Mouse (Mus musculus): Measurements from ENCODE around the gene Cab39. TPM values are rescaled to one million over a fixed set of nuclear protein-coding genes. Genes with fewer than 3 reads are reported as not detected.
"Not testable (repeated sequence)": the region's sequence is repeated elsewhere in the genome, so short reads cannot be mapped to it uniquely, and the experiment has no call there.

The Cab39 gene
- total RNA-seq, 2 experiments from 2014 or later = 134 to 148 TPM

GRCm38 (mm10) chr1:85779012-85779411 lies 14.2 kb upstream of the Cab39 start:
- DNase-seq (ENCODE audit: extremely low spot score in 1 of 2, low spot score in 2 of 2) = no peak
- intact Hi-C loops (cut with DNase I) = no loop called here

- intact Hi-C loops (cut with DNase I) = no loop called here
- DNase-seq (ENCODE audit: extremely low spot score in 1 of 2, low spot score in 2 of 2) = no peak
Observed at GRCm38 (mm10) chr1:85779428-85780180, 13.6 kb upstream of the Cab39 start.

GRCm38 (mm10) chr1:85790565-85790964 lies 2.7 kb upstream of the Cab39 start:
- DNase-seq (ENCODE audit: extremely low spot score in 1 of 2, low spot score in 2 of 2) = no peak
- intact Hi-C loops (cut with DNase I) = no loop called here

GRCm38 (mm10) chr1:85791476-85791875 lies 1.8 kb upstream of the Cab39 start:
- DNase-seq (ENCODE audit: extremely low spot score in 1 of 2, low spot score in 2 of 2) = no peak
- intact Hi-C loops (cut with DNase I) = no loop called here

GRCm38 (mm10) chr1:85794106-85794771 lies 998 bp downstream of the Cab39 start:
- DNase-seq (ENCODE audit: extremely low spot score in 1 of 2, low spot score in 2 of 2) = peak in 1 of 2 experiments; percentile 48
- intact Hi-C loops (cut with DNase I) = no loop called here

GRCm38 (mm10) chr1:85795196-85795595 lies 2.0 kb downstream of the Cab39 start:
- DNase-seq (ENCODE audit: extremely low spot score in 1 of 2, low spot score in 2 of 2) = no peak
- intact Hi-C loops (cut with DNase I) = no loop called here

- DNase-seq (ENCODE audit: extremely low spot score in 1 of 2, low spot score in 2 of 2) = no peak
- intact Hi-C loops (cut with DNase I) = no loop called here
Observed at GRCm38 (mm10) chr1:85799776-85800175, 6.5 kb downstream of the Cab39 start.

- intact Hi-C loops (cut with DNase I) = no loop called here
Observed at GRCm38 (mm10) chr1:85802517-85802916, 9.3 kb downstream of the Cab39 start.

GRCm38 (mm10) chr1:85804551-85804950 lies 11.3 kb downstream of the Cab39 start:
- intact Hi-C loops (cut with DNase I) = no loop called here
- DNase-seq (ENCODE audit: extremely low spot score in 1 of 2, low spot score in 2 of 2) = no peak

More at GRCm38 (mm10) chr1:85802517-85802916, 9.3 kb downstream of the Cab39 start:
- DNase-seq (ENCODE audit: extremely low spot score in 1 of 2, low spot score in 2 of 2) = no peak

- no peak for DNase-seq (ENCODE audit: extremely low spot score in 1 of 2, low spot score in 2 of 2)
- intact Hi-C loops (cut with DNase I) = no loop called here
Observed at GRCm38 (mm10) chr1:85809256-85809655, 16.0 kb downstream of the Cab39 start.

- no peak for DNase-seq (ENCODE audit: extremely low spot score in 1 of 2, low spot score in 2 of 2)
- intact Hi-C loops (cut with DNase I) = no loop called here
Observed at GRCm38 (mm10) chr1:85810343-85810742, 17.1 kb downstream of the Cab39 start.

GRCm38 (mm10) chr1:85810787-85811186 lies 17.5 kb downstream of the Cab39 start:
- intact Hi-C loops (cut with DNase I) = no loop called here
- no peak for DNase-seq (ENCODE audit: extremely low spot score in 1 of 2, low spot score in 2 of 2)

- intact Hi-C loops (cut with DNase I); DNase-seq (ENCODE audit: extremely low spot score in 1 of 2, low spot score in 2 of 2): not testable (repeated sequence)
Observed at GRCm38 (mm10) chr1:85814213-85814612, 21.0 kb downstream of the Cab39 start.

- intact Hi-C loops (cut with DNase I) = no loop called here
- DNase-seq (ENCODE audit: extremely low spot score in 1 of 2, low spot score in 2 of 2) = no peak
Observed at GRCm38 (mm10) chr1:85818121-85818520, 24.9 kb downstream of the Cab39 start.

GRCm38 (mm10) chr1:85819695-85820094 lies 26.5 kb downstream of the Cab39 start:
- intact Hi-C loops (cut with DNase I) = no loop called here
- no peak for DNase-seq (ENCODE audit: extremely low spot score in 1 of 2, low spot score in 2 of 2)

GRCm38 (mm10) chr1:85822239-85822638 lies 29.0 kb downstream of the Cab39 start:
- intact Hi-C loops (cut with DNase I) = no loop called here
- DNase-seq (ENCODE audit: extremely low spot score in 1 of 2, low spot score in 2 of 2) = no peak

- intact Hi-C loops (cut with DNase I) = no loop called here
- DNase-seq (ENCODE audit: extremely low spot score in 1 of 2, low spot score in 2 of 2) = no peak
Observed at GRCm38 (mm10) chr1:85824905-85825304, 31.7 kb downstream of the Cab39 start.

- no peak for DNase-seq (ENCODE audit: extremely low spot score in 1 of 2, low spot score in 2 of 2)
- intact Hi-C loops (cut with DNase I) = no loop called here
Observed at GRCm38 (mm10) chr1:85827166-85827565, 33.9 kb downstream of the Cab39 start.

GRCm38 (mm10) chr1:85829016-85829415 lies 35.8 kb downstream of the Cab39 start:
- DNase-seq (ENCODE audit: extremely low spot score in 1 of 2, low spot score in 2 of 2) = no peak
- intact Hi-C loops (cut with DNase I) = no loop called here

GRCm38 (mm10) chr1:85838056-85838455 lies 44.8 kb downstream of the Cab39 start:
- intact Hi-C loops (cut with DNase I) = no loop called here
- no peak for DNase-seq (ENCODE audit: extremely low spot score in 1 of 2, low spot score in 2 of 2)

All from left cerebral cortex, postnatal 10 days (tissue).